Mouse (Mus musculus) stomach, embryonic 15.5 days (tissue): ENCODE measurements at regions not wholly inside any gene's neighbourhood (a gene's known extent, or its start where the extent isn't known, plus 50 kb on each side); places are given as distances from the start of the nearest gene placed in this dataset.

Experiments used
- ATAC-seq: fragments of 200-750 bp; cut with Nextera tagmentation; 2 replicates; pipeline ENCODE4 v1.8.0; 2017; ENCODE audit warnings: low read depth, moderate number of reproducible peaks, moderate TSS enrichment; ENCODE audit not compliant: insufficient read depth, low FRiP score
- H3K27ac ChIP-seq: fragments of 300-500 bp; sonication (generic); 2 replicates; pipeline ENCODE4 v1.5.1; 2015; ENCODE audit warnings: mild to moderate bottlenecking, inconsistent platforms
- H3K27me3 ChIP-seq: fragments of 300-500 bp; sonication (generic); replicated peaks from 2 replicates; pipeline ENCODE4 v1.6.1; 2015; ENCODE audit warnings: inconsistent platforms
- H3K36me3 ChIP-seq: fragments of 300-500 bp; sonication (generic); 2 replicates; pipeline ENCODE4 v1.6.1; 2015; ENCODE audit warnings: inconsistent platforms
- H3K4me1 ChIP-seq: fragments of 300-500 bp; sonication (generic); 2 replicates; pipeline ENCODE4 v1.6.1; 2015; ENCODE audit warnings: inconsistent platforms
- H3K4me2 ChIP-seq: fragments of 300-500 bp; sonication (generic); 2 replicates; pipeline ENCODE4 v1.6.1; 2015; ENCODE audit warnings: mild to moderate bottlenecking, inconsistent platforms
- H3K4me3 ChIP-seq: fragments of 300-500 bp; sonication (generic); replicated peaks from 2 replicates; pipeline ENCODE4 v1.5.1; 2015; ENCODE audit warnings: inconsistent platforms
- H3K9ac ChIP-seq: fragments of 300-500 bp; sonication (generic); 2 replicates; pipeline ENCODE4 v1.6.1; 2015; ENCODE audit warnings: inconsistent platforms
- H3K9me3 ChIP-seq: fragments of 300-500 bp; sonication (generic); 2 replicates; pipeline ENCODE4 v1.6.1; 2016; ENCODE audit warnings: inconsistent platforms
- WGBS: fragments of 180-500 bp; shearing (Covaris S2); methylation state at CpG from one replicate; pipeline ENCODE4 v1.1.7; 2015; 5-methylcytosine and 5-hydroxymethylcytosine counted together

GRCm38 (mm10) chr6:140106141-140106540 lies 64.9 kb upstream of the Plcz1 start:
- 76% methylated on average over 5 of the region's 5 CpGs for WGBS
- H3K4me1 ChIP-seq, result peaks cover 6% of the 10 kb centered on the region; the same call in 1 of the 2 replicates
- no peaks in the 10 kb centered on the region for H3K9me3 ChIP-seq
- ATAC-seq, result no peak
- H3K4me2 ChIP-seq, result no peak overlapping the region
- no peak overlapping the region for H3K27ac ChIP-seq
- no peak overlapping the region for H3K4me3 ChIP-seq
- H3K36me3 ChIP-seq, result no peaks in the 10 kb centered on the region
- no peaks in the 10 kb centered on the region for H3K27me3 ChIP-seq
- no peak overlapping the region for H3K9ac ChIP-seq

GRCm38 (mm10) chr6:140102043-140102442 lies 60.8 kb upstream of the Plcz1 start:
- ATAC-seq, result peak; percentile 31; the same call in 1 of the 2 replicates
- H3K4me3 ChIP-seq, result no peak overlapping the region
- H3K36me3 ChIP-seq, result no peaks in the 10 kb centered on the region
- H3K9me3 ChIP-seq, result no peaks in the 10 kb centered on the region
- H3K4me1 ChIP-seq, result no peaks in the 10 kb centered on the region
- no peak overlapping the region for H3K4me2 ChIP-seq
- H3K9ac ChIP-seq, result no peak overlapping the region
- WGBS, result 23% methylated on average over 6 of the region's 6 CpGs
- H3K27me3 ChIP-seq, result no peaks in the 10 kb centered on the region
- peak overlapping the region; percentile 40; the same call in 1 of the 2 replicates for H3K27ac ChIP-seq

GRCm38 (mm10) chr6:140095416-140095815 lies 54.2 kb upstream of the Plcz1 start:
- ATAC-seq, result no peak

More at GRCm38 (mm10) chr6:140095416-140095815, 54.2 kb upstream of the Plcz1 start:
- WGBS, result 74% methylated on average over 10 of the region's 10 CpGs
- H3K27me3 ChIP-seq, result no peaks in the 10 kb centered on the region
- no peak overlapping the region for H3K27ac ChIP-seq
- H3K4me1 ChIP-seq, result no peaks in the 10 kb centered on the region
- no peak overlapping the region for H3K4me2 ChIP-seq
- H3K4me3 ChIP-seq, result no peak overlapping the region
- no peaks in the 10 kb centered on the region for H3K9me3 ChIP-seq
- no peak overlapping the region for H3K9ac ChIP-seq
- H3K36me3 ChIP-seq, result no peaks in the 10 kb centered on the region
